Mouse (Mus musculus) testis, adult 2 months (tissue): ENCODE measurements at regions not wholly inside any gene's neighbourhood (a gene's known extent, or its start where the extent isn't known, plus 50 kb on each side); places are given as distances from the start of the nearest gene placed in this dataset.

Experiments
- CTCF ChIP-seq: fragments of 200-500 bp; IDR thresholded peaks from 2 replicates; pipeline ENCODE4 v1.5.1; 2012; ENCODE audit warnings: low read depth, mild to moderate bottlenecking, inconsistent platforms, low read length, moderate library complexity; ENCODE audit not compliant: control insufficient read depth, insufficient read depth, insufficient replicate concordance
- POLR2A ChIP-seq: fragments of 200-500 bp; IDR thresholded peaks from 2 replicates; pipeline ENCODE4 v1.6.1; 2012; ENCODE audit warnings: low read depth, mild to moderate bottlenecking, inconsistent platforms, low read length, moderate library complexity; ENCODE audit not compliant: control insufficient read depth

GRCm38 (mm10) chr7:51140796-51141195 lies 370.0 kb upstream of the Ano5 start:
- TF ChIP-seq CTCF (no peak), POLR2A (no peak)
